In the genomic region with DNA sequence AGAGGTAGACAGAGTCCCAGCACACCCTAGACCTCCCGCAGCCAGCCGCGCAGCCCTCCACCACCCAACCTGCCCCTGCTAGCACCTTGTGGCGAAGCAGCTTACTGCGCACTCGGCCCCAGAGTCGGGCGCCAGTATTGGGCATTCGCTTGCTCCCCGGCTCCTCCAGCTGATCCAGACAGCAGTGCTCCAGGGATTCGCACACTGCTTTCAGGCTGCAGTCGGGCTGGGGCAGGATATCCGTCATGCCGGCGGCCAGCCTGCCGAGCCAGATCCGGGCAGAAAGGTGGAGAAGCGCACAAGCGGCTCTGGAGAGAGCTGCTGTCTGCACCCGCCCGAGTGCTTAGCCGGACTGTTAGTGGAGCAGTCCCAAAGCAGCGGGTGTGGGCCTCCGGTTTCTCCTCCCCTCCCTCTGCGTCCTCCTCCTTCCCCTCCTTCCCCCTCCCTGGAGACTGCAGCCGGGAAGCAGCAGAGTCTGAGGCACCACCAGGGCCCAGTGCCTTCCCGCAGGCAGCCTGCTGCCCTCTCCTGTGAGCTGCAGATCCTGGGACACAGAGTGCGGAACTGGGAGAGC, we compare ENCODE assay signal across 8 mouse cellular contexts. TPM values are rescaled to one million over a fixed set of nuclear protein-coding genes. Genes with fewer than 3 reads are reported as not detected.
DNase-seq lines count a peak whose midpoint lies in the region; ATAC-seq and TF ChIP-seq lines count a peak whose summit lies in the region.

No protein-coding gene starts in this region.

- H3K27ac ChIP-seq in hindbrain, embryonic 15.5 days (replicated peaks): peak overlapping the region; percentile 68
- 0 out of 2 replicates have a peak overlapping the region, but pooled peaks have one; percentile 22 for H3K27ac ChIP-seq in liver, adult 2 months (replicated peaks; ENCODE audit: insufficient read depth, low read depth, low read length)

- peak; percentile 69 for DNase-seq in WW6 (ENCODE audit: low read depth, low spot score)
- peak; percentile 33 to 40 for DNase-seq in cerebellum, postnatal 14 days
- DNase-seq in gastrocnemius, postnatal 10 days: peak; percentile 64
- DNase-seq in liver, adult 2 months (ENCODE audit: extremely low read depth, low read depth, low spot score): no peak
- DNase-seq in neural tube, embryonic 10.5 days (ENCODE audit: extremely low spot score, low spot score): peak; percentile 58
- no peak for DNase-seq in B cell, adult 2 months

- H3K4me1 ChIP-seq in hindbrain, embryonic 15.5 days (replicated peaks): peaks cover 56% of the 10 kb centered on the region
- no peaks in the 10 kb centered on the region for H3K4me1 ChIP-seq in liver, adult 2 months (ENCODE audit: control insufficient read depth, insufficient read depth, low read length)

- no peaks in the 10 kb centered on the region for H3K27me3 ChIP-seq in hindbrain, embryonic 15.5 days
- H3K27me3 ChIP-seq in liver, adult 2 months (ENCODE audit: control insufficient read depth, insufficient read depth, low read length): no peaks in the 10 kb centered on the region

- peak overlapping the region; percentile 50 for H3K4me2 ChIP-seq in hindbrain, embryonic 15.5 days

- no peak for TF ChIP-seq POLR2A in liver, adult 2 months (IDR thresholded peaks at IDR 0.05; ENCODE audit: extremely low read depth, insufficient read depth, low read length)

- H3K36me3 ChIP-seq in hindbrain, embryonic 15.5 days: peaks cover 12% of the 10 kb centered on the region; the same call in 1 of the 2 replicates
- H3K36me3 ChIP-seq in liver, adult 2 months (ENCODE audit: control insufficient read depth, insufficient read depth, low read length): no peaks in the 10 kb centered on the region

- H3K9ac ChIP-seq in hindbrain, embryonic 15.5 days: peak overlapping the region; percentile 9; the same call in 1 of the 2 replicates
- H3K9ac ChIP-seq in liver, adult 2 months (ENCODE audit: low read depth, low read length): peak overlapping the region; percentile 38

- peak overlapping the region; percentile 29 for H3K4me3 ChIP-seq in hindbrain, embryonic 15.5 days
- peak overlapping the region; percentile 39 for H3K4me3 ChIP-seq in liver, adult 2 months (ENCODE audit: insufficient read depth, low read depth, low read length)

- no peaks in the 10 kb centered on the region for H3K79me2 ChIP-seq in liver, adult 2 months (ENCODE audit: control insufficient read depth, insufficient read depth, low read length)

- H3K9me3 ChIP-seq in hindbrain, embryonic 15.5 days: no peaks in the 10 kb centered on the region

- WGBS in hindbrain, embryonic 15.5 days: 7% methylated on average over 28 of the region's 28 CpGs
- 27% methylated on average over 27 of the region's 28 CpGs for WGBS in liver, adult 2 months

- ATAC-seq in hindbrain, embryonic 15.5 days (ENCODE audit: low FRiP score, low read depth): peak; percentile 68
- ATAC-seq in megakaryocyte-erythroid progenitor cell, adult 5-6 weeks (replicated peaks; ENCODE audit: low FRiP score, low TSS enrichment, poor library complexity, severe bottlenecking): no peak

- TF ChIP-seq CTCF in liver, adult 2 months (IDR thresholded peaks at IDR 0.05; ENCODE audit: low read depth, low read length): no peak

RNA-seq across cellular contexts. Expression of a gene that starts 30.2 kb away (rescaled TPM):
- 10 to 100 TPM; 40.1 to 55.2 TPM for total RNA-seq in gastrocnemius, postnatal 10 days (2021)
- 91.9 and 103 TPM in 2 replicates for polyA plus RNA-seq in hindbrain, embryonic 15.5 days (2015; fragmentation: Nextera tagmentation; extraction: Ambion mirVana)
- 7.9 and 12.4 TPM in 2 replicates for total RNA-seq in liver, adult 2 months (2014; rRNA removed)
- 6.0 and 7.5 TPM in 2 replicates for polyA plus RNA-seq in liver, adult 2 months (2012; rRNA removed)
- 24.6 and 28.1 TPM in 2 replicates for total RNA-seq in megakaryocyte-erythroid progenitor cell, adult 5-6 weeks (2014; fragmentation: Nextera tagmentation)
- 8.6 and 11.2 TPM in 2 replicates for total RNA-seq in megakaryocyte-erythroid progenitor cell, adult 5-6 weeks (2017)

RNA-seq across cellular contexts. Expression of a gene that starts 38.0 kb away (rescaled TPM):
- 10 to 100 TPM; 37.3 to 38.0 TPM for total RNA-seq in gastrocnemius, postnatal 10 days (2021)
- polyA plus RNA-seq in hindbrain, embryonic 15.5 days (2015; fragmentation: Nextera tagmentation; extraction: Ambion mirVana): 26.1 and 27.5 TPM in 2 replicates
- 1.0 and 2.2 TPM in 2 replicates for total RNA-seq in liver, adult 2 months (2014; rRNA removed)
- 1.3 and 1.6 TPM in 2 replicates for polyA plus RNA-seq in liver, adult 2 months (2012; rRNA removed)
- 3.0 and 8.8 TPM in 2 replicates for total RNA-seq in megakaryocyte-erythroid progenitor cell, adult 5-6 weeks (2014; fragmentation: Nextera tagmentation)
- 4.0 and 4.5 TPM in 2 replicates for total RNA-seq in megakaryocyte-erythroid progenitor cell, adult 5-6 weeks (2017)

Comparison
In these comparisons a context has a peak if more than half of its experiments do, and no peak if none do; other contexts are left out.
1. DNase-seq: peak in WW6 (single experiment), cerebellum, postnatal 14 days (2 of 2), gastrocnemius, postnatal 10 days (single experiment) and neural tube, embryonic 10.5 days (single experiment); none in liver, adult 2 months (single experiment) and B cell, adult 2 months (0 of 2).